In genomic region chr5:114655721-114656120, GRCm38 (mm10) we compare ENCODE assay signal across 23 mouse cellular contexts. TPM values are rescaled to one million over a fixed set of nuclear protein-coding genes. Genes with fewer than 3 reads are reported as not detected.
DNase-seq lines count a peak whose midpoint lies in the region; ATAC-seq and TF ChIP-seq lines count a peak whose summit lies in the region.
"Had no signal": no experiment of that assay in that cellular context is flagged by ENCODE, and none has a peak within 500 bp of the region (broad histone marks: within the 10 kb centered on the region; RNA-seq: fewer than 3 reads in every experiment).

No protein-coding gene starts in this region.

- no peaks in the 10 kb centered on the region for H3K9me3 ChIP-seq in kidney, postnatal 0 days (replicated peaks; ENCODE audit: low read length)
- H3K9me3 ChIP-seq: embryonic facial prominence, embryonic 13.5 days; forebrain, embryonic 12.5 days; hindbrain, embryonic 13.5 days had no signal

- ATAC-seq in kidney, postnatal 0 days (replicated peaks; ENCODE audit: low FRiP score, low read depth), result peak; percentile 34; the same call in 1 of the 2 replicates
- ATAC-seq in cerebellum, adult (ENCODE audit: insufficient number of reproducible peaks, low FRiP score, low TSS enrichment), result no peak
- ATAC-seq: forebrain, embryonic 16.5 days; hindbrain, postnatal 0 days had no signal

- peaks cover 4% of the 10 kb centered on the region; the same call in 1 of the 2 replicates for H3K27me3 ChIP-seq in kidney, postnatal 0 days (ENCODE audit: insufficient read depth, low read length)
- H3K27me3 ChIP-seq: CH12.LX had no signal

- intact Hi-C loops in gastrocnemius, adult 2 months (cut with DNase I), result no loop called here

- no peaks in the 10 kb centered on the region for H3K36me3 ChIP-seq in kidney, postnatal 0 days (ENCODE audit: insufficient read depth, low read length)
- H3K36me3 ChIP-seq: embryonic facial prominence, embryonic 13.5 days; forebrain, embryonic 12.5 days; hindbrain, embryonic 13.5 days had no signal

- no peak overlapping the region for H3K4me2 ChIP-seq in kidney, postnatal 0 days (ENCODE audit: low read length)
- H3K4me2 ChIP-seq: embryonic facial prominence, embryonic 13.5 days; forebrain, embryonic 12.5 days; hindbrain, embryonic 13.5 days had no signal

- peak; percentile 7 for DNase-seq in gastrocnemius, adult 2 months
- no peak for DNase-seq in gastrocnemius, postnatal 10 days
- peak; percentile 76 to 83 for DNase-seq in kidney, adult 8-10 months
- DNase-seq in kidney, postnatal 0 days (ENCODE audit: low spot score), result peak; percentile 47
- DNase-seq in kidney, postnatal 36 days, result peak; percentile 66 to 86
- DNase-seq in spleen, adult 18-20 months, result no peak
- no peak for DNase-seq in left cerebral cortex, adult 11 months (ENCODE audit: low spot score)
- DNase-seq: adrenal gland, adult 2 months; adrenal gland, postnatal 25 days; cerebellum, adult 8-10 months; cerebellum, postnatal 14 days; embryo, embryonic 11 days; gastrocnemius, postnatal 25 days; heart, adult 11 months; heart, postnatal 10 days; heart, postnatal 4 days had no signal

- H3K27ac ChIP-seq in gastrocnemius, adult 2 months, result no peak overlapping the region
- 0 out of 2 replicates have a peak overlapping the region, but pooled peaks have one; percentile 27 for H3K27ac ChIP-seq in kidney, postnatal 0 days
- H3K27ac ChIP-seq: embryonic facial prominence, embryonic 13.5 days; forebrain, embryonic 12.5 days; hindbrain, embryonic 13.5 days; hindbrain, postnatal 0 days had no signal

- peaks cover 23% of the 10 kb centered on the region for H3K4me1 ChIP-seq in kidney, postnatal 0 days (replicated peaks; ENCODE audit: insufficient read depth, low read length)

- no peak overlapping the region for H3K9ac ChIP-seq in kidney, postnatal 0 days (ENCODE audit: low read depth, low read length)
- H3K9ac ChIP-seq: embryonic facial prominence, embryonic 13.5 days; forebrain, embryonic 12.5 days; hindbrain, embryonic 13.5 days had no signal

- TF ChIP-seq CTCF in gastrocnemius, adult 2 months (IDR thresholded peaks at IDR 0.05), result no peak
- TF ChIP-seq CTCF in kidney, postnatal 0 days (IDR thresholded peaks at IDR 0.05; ENCODE audit: low read depth), result no peak

- WGBS in kidney, postnatal 0 days, result 66% methylated on average over 5 of the region's 5 CpGs

- H3K4me3 ChIP-seq in gastrocnemius, adult 2 months, result no peak overlapping the region
- no peak overlapping the region for H3K4me3 ChIP-seq in kidney, postnatal 0 days (replicated peaks; ENCODE audit: low read depth, low read length)
- H3K4me3 ChIP-seq: embryonic facial prominence, embryonic 13.5 days; forebrain, embryonic 12.5 days; hindbrain, embryonic 13.5 days had no signal

RNA-seq across cellular contexts. Expression of gene Trpv4, which starts 2.5 kb away (rescaled TPM):
- 1 to 10 TPM; 1.9 to 2.0 TPM for total RNA-seq in gastrocnemius, adult 2 months (2021)
- total RNA-seq in gastrocnemius, postnatal 10 days (2021), result 1 to 10 TPM; 2.1 to 2.5 TPM
- 31.3 and 35.6 TPM in 2 replicates for polyA plus RNA-seq in kidney, postnatal 0 days (2015; fragmentation: Nextera tagmentation; extraction: Ambion mirVana)
- total RNA-seq: CH12.LX had no signal

RNA-seq across cellular contexts. Expression of gene Gltp, which starts 35.1 kb away (rescaled TPM):
- total RNA-seq in gastrocnemius, adult 2 months (2021), result 10 to 100 TPM in 1 of 2 experiments, 1 to 10 TPM in 1; 6.7 to 10.8 TPM
- 10 to 100 TPM; 15.1 to 17.6 TPM for total RNA-seq in gastrocnemius, postnatal 10 days (2021)
- polyA plus RNA-seq in kidney, postnatal 0 days (2015; fragmentation: Nextera tagmentation; extraction: Ambion mirVana), result 65.0 and 70.3 TPM in 2 replicates

RNA-seq across cellular contexts. Expression of gene Tchp, which starts 51.8 kb away (rescaled TPM):
- total RNA-seq in gastrocnemius, adult 2 months (2021), result 1 to 10 TPM; 3.6 to 3.8 TPM
- 1 to 10 TPM; 3.5 to 4.6 TPM for total RNA-seq in gastrocnemius, postnatal 10 days (2021)
- 10.2 and 12.2 TPM in 2 replicates for polyA plus RNA-seq in kidney, postnatal 0 days (2015; fragmentation: Nextera tagmentation; extraction: Ambion mirVana)

Comparison
In these comparisons a context has a peak if more than half of its experiments do, and no peak if none do; other contexts are left out.
1. DNase-seq: peak in gastrocnemius, adult 2 months (single experiment), kidney, adult 8-10 months (2 of 2), kidney, postnatal 0 days (single experiment) and kidney, postnatal 36 days (2 of 2); none in gastrocnemius, postnatal 10 days (single experiment), spleen, adult 18-20 months (0 of 2) and left cerebral cortex, adult 11 months (single experiment).